Mouse (Mus musculus) hindbrain, embryonic 14.5 days (tissue): ENCODE measurements at regions not wholly inside any gene's neighbourhood (a gene's known extent, or its start where the extent isn't known, plus 50 kb on each side); places are given as distances from the start of the nearest gene placed in this dataset.

Experiments
- ATAC-seq: fragments of 200-750 bp; cut with Nextera tagmentation; 2 replicates; pipeline ENCODE4 v1.8.0; 2017; ENCODE audit warnings: moderate number of reproducible peaks, mild to moderate bottlenecking, moderate TSS enrichment, moderate library complexity; ENCODE audit not compliant: low FRiP score
- DNase-seq: peaks from one replicate; pipeline ENCODE4 v3.0.0-alpha.2; 2015; ENCODE audit warnings: low spot score
- H3K27ac ChIP-seq: fragments of 300-500 bp; sonication (generic); 2 replicates; pipeline ENCODE4 v1.5.1; 2014; ENCODE audit warnings: mild to moderate bottlenecking, moderate library complexity
- H3K27me3 ChIP-seq: fragments of 300-500 bp; sonication (generic); 2 replicates; pipeline ENCODE4 v1.6.1; 2014; ENCODE audit warnings: mild to moderate bottlenecking, low read length, mixed read lengths; ENCODE audit not compliant: control insufficient read depth, insufficient read depth
- H3K36me3 ChIP-seq: fragments of 300-500 bp; sonication (generic); replicated peaks from 2 replicates; pipeline ENCODE4 v1.6.1; 2014; ENCODE audit not compliant: control insufficient read depth, insufficient read depth
- H3K4me1 ChIP-seq: fragments of 300-500 bp; sonication (generic); replicated peaks from 2 replicates; pipeline ENCODE4 v1.6.1; 2014; ENCODE audit warnings: antibody characterized with exemption, low read length, mixed read lengths; ENCODE audit not compliant: control insufficient read depth, insufficient read depth
- H3K4me2 ChIP-seq: fragments of 300-500 bp; sonication (generic); replicated peaks from 2 replicates; pipeline ENCODE4 v1.6.1; 2014; ENCODE audit warnings: mild to moderate bottlenecking, moderate library complexity
- H3K4me3 ChIP-seq: fragments of 300-500 bp; sonication (generic); replicated peaks from 2 replicates; pipeline ENCODE4 v1.5.1; 2014; ENCODE audit warnings: mild to moderate bottlenecking, low read length
- H3K9ac ChIP-seq: fragments of 300-500 bp; sonication (generic); 2 replicates; pipeline ENCODE4 v1.6.1; 2014
- H3K9me3 ChIP-seq: fragments of 300-500 bp; sonication (generic); 2 replicates; pipeline ENCODE4 v1.6.1; 2016; ENCODE audit warnings: low read length; ENCODE audit not compliant: control insufficient read depth
- WGBS: fragments of 180-500 bp; shearing (Covaris S2); extraction: QIAGEN DNeasy Blood & Tissue Kit; methylation state at CpG from one replicate; pipeline ENCODE4 v1.1.7; 2014; 5-methylcytosine and 5-hydroxymethylcytosine counted together

GRCm38 (mm10) chr14:96794806-96795205 is 275.9 kb upstream of the Klhl1 start:
- H3K4me2 ChIP-seq, result no peak overlapping the region
- H3K36me3 ChIP-seq, result no peaks in the 10 kb centered on the region
- H3K9ac ChIP-seq, result no peak overlapping the region
- no peak for DNase-seq
- ATAC-seq, result no peak
- no peaks in the 10 kb centered on the region for H3K27me3 ChIP-seq
- 89% methylated on average over 1 of the region's 1 CpGs for WGBS
- H3K27ac ChIP-seq, result no peak overlapping the region
- no peaks in the 10 kb centered on the region for H3K9me3 ChIP-seq
- H3K4me3 ChIP-seq, result no peak overlapping the region
- H3K4me1 ChIP-seq, result no peaks in the 10 kb centered on the region

GRCm38 (mm10) chr14:96787917-96788316 is 269.0 kb upstream of the Klhl1 start:
- DNase-seq (no peak), ATAC-seq (no peak)
- Histone ChIP-seq H3K9ac (no peak overlapping the region), H3K4me3 (no peak overlapping the region), H3K27ac (no peak overlapping the region), H3K36me3 (no peaks in the 10 kb centered on the region), H3K27me3 (no peaks in the 10 kb centered on the region), H3K4me2 (no peak overlapping the region), H3K4me1 (no peaks in the 10 kb centered on the region), H3K9me3 (no peaks in the 10 kb centered on the region)
- 79% methylated on average over 3 of the region's 3 CpGs for WGBS

GRCm38 (mm10) chr14:96787286-96787685 is 268.4 kb upstream of the Klhl1 start:
- no peak overlapping the region for H3K27ac ChIP-seq
- H3K9ac ChIP-seq, result no peak overlapping the region
- WGBS, result 30% methylated on average over 1 of the region's 1 CpGs
- no peaks in the 10 kb centered on the region for H3K9me3 ChIP-seq
- ATAC-seq (no peak), DNase-seq (no peak)
- no peaks in the 10 kb centered on the region for H3K27me3 ChIP-seq
- H3K4me2 ChIP-seq, result no peak overlapping the region
- no peak overlapping the region for H3K4me3 ChIP-seq
- no peaks in the 10 kb centered on the region for H3K4me1 ChIP-seq
- H3K36me3 ChIP-seq, result no peaks in the 10 kb centered on the region

- Histone ChIP-seq H3K27me3 (no peaks in the 10 kb centered on the region), H3K4me3 (no peak overlapping the region), H3K36me3 (no peaks in the 10 kb centered on the region), H3K4me1 (no peaks in the 10 kb centered on the region), H3K9me3 (no peaks in the 10 kb centered on the region), H3K9ac (no peak overlapping the region), H3K27ac (no peak overlapping the region), H3K4me2 (no peak overlapping the region)
- no peak for ATAC-seq
- WGBS, result 82% methylated on average over 1 of the region's 1 CpGs
- no peak for DNase-seq
These were observed 256.9 kb upstream of the Klhl1 start for GRCm38 (mm10) chr14:96775801-96776200.

GRCm38 (mm10) chr14:96760591-96760990 is 241.7 kb upstream of the Klhl1 start:
- Histone ChIP-seq H3K4me1 (no peaks in the 10 kb centered on the region), H3K9me3 (no peaks in the 10 kb centered on the region), H3K4me3 (no peak overlapping the region), H3K27me3 (no peaks in the 10 kb centered on the region), H3K4me2 (no peak overlapping the region), H3K36me3 (no peaks in the 10 kb centered on the region), H3K9ac (no peak overlapping the region), H3K27ac (no peak overlapping the region)
- ATAC-seq (no peak), DNase-seq (no peak)
- 94% methylated on average over 8 of the region's 8 CpGs for WGBS

- Histone ChIP-seq H3K4me2 (no peak overlapping the region), H3K36me3 (no peaks in the 10 kb centered on the region), H3K27me3 (no peaks in the 10 kb centered on the region), H3K4me1 (no peaks in the 10 kb centered on the region), H3K4me3 (no peak overlapping the region), H3K9ac (no peak overlapping the region), H3K27ac (no peak overlapping the region), H3K9me3 (no peaks in the 10 kb centered on the region)
- ATAC-seq (no peak), DNase-seq (no peak)
- WGBS, result 63% methylated on average over 4 of the region's 4 CpGs
These were observed 214.3 kb upstream of the Klhl1 start for GRCm38 (mm10) chr14:96733211-96733610.

- Histone ChIP-seq H3K4me1 (no peaks in the 10 kb centered on the region), H3K9me3 (no peaks in the 10 kb centered on the region), H3K27me3 (no peaks in the 10 kb centered on the region), H3K4me2 (no peak overlapping the region), H3K4me3 (no peak overlapping the region), H3K36me3 (no peaks in the 10 kb centered on the region), H3K27ac (no peak overlapping the region), H3K9ac (no peak overlapping the region)
- DNase-seq (no peak), ATAC-seq (peak; percentile 57; the same call in 1 of the 2 replicates)
These were observed 178.2 kb upstream of the Klhl1 start for GRCm38 (mm10) chr14:96697086-96697485.

GRCm38 (mm10) chr14:96690923-96691322 is 172.0 kb upstream of the Klhl1 start:
- no peak overlapping the region for H3K4me3 ChIP-seq
- no peak for ATAC-seq
- no peak for DNase-seq
- no peaks in the 10 kb centered on the region for H3K36me3 ChIP-seq
- 58% methylated on average over 1 of the region's 1 CpGs for WGBS
- no peaks in the 10 kb centered on the region for H3K27me3 ChIP-seq
- no peak overlapping the region for H3K27ac ChIP-seq
- no peaks in the 10 kb centered on the region for H3K4me1 ChIP-seq
- H3K9me3 ChIP-seq, result no peaks in the 10 kb centered on the region
- no peak overlapping the region for H3K4me2 ChIP-seq
- no peak overlapping the region for H3K9ac ChIP-seq

- no peaks in the 10 kb centered on the region for H3K36me3 ChIP-seq
- H3K9ac ChIP-seq, result no peak overlapping the region
- 83% methylated on average over 5 of the region's 5 CpGs for WGBS
- no peaks in the 10 kb centered on the region for H3K9me3 ChIP-seq
- H3K27ac ChIP-seq, result no peak overlapping the region
- no peaks in the 10 kb centered on the region for H3K4me1 ChIP-seq
- no peak overlapping the region for H3K4me2 ChIP-seq
- no peak overlapping the region for H3K4me3 ChIP-seq
- ATAC-seq (no peak), DNase-seq (no peak)
- no peaks in the 10 kb centered on the region for H3K27me3 ChIP-seq
These were observed 165.0 kb upstream of the Klhl1 start for GRCm38 (mm10) chr14:96683943-96684342.

- H3K4me2 ChIP-seq, result no peak overlapping the region
- H3K4me1 ChIP-seq, result no peaks in the 10 kb centered on the region
- no peak for DNase-seq
- ATAC-seq, result no peak
- no peak overlapping the region for H3K9ac ChIP-seq
- H3K4me3 ChIP-seq, result no peak overlapping the region
- H3K27me3 ChIP-seq, result no peaks in the 10 kb centered on the region
- WGBS, result 77% methylated on average over 3 of the region's 3 CpGs
- H3K9me3 ChIP-seq, result no peaks in the 10 kb centered on the region
- H3K27ac ChIP-seq, result no peak overlapping the region
- H3K36me3 ChIP-seq, result no peaks in the 10 kb centered on the region
These were observed 162.8 kb upstream of the Klhl1 start for GRCm38 (mm10) chr14:96681740-96682139.
